Mouse (Mus musculus) megakaryocyte, embryonic 14.5 days (primary cell): ENCODE measurements around the gene Sox2.

Experiments
- FLI1 ChIP-seq: IDR thresholded peaks from 2 replicates; pipeline ENCODE4 v1.6.1; 2012; ENCODE audit warnings: low read length, inconsistent platforms, mixed read lengths
- GATA1 ChIP-seq: IDR thresholded peaks from 3 replicates; pipeline ENCODE4 v1.6.1; 2012; ENCODE audit warnings: mixed read lengths, low read length, inconsistent platforms, borderline replicate concordance

GRCm38 (mm10) chr3:34657701-34658090 is 7.5 kb downstream of the Sox2 start:
- TF ChIP-seq GATA1 (no peak), FLI1 (no peak)
